Mouse (Mus musculus): ENCODE results near the gene Thg1l. TPM values are rescaled to one million over a fixed set of nuclear protein-coding genes. Genes with fewer than 3 reads are reported as not detected.

Thg1l gene
- 13.5 and 15.6 TPM in 2 replicates for polyA plus RNA-seq (2016; fragmentation: Nextera tagmentation; extraction: Ambion mirVana)

GRCm38 (mm10) chr11:45955127-45955627 is at the start of gene Thg1l:
TSS of gene Thg1l (minus strand) at chr11:45955494.
- peak; percentile 92 for DNase-seq (ENCODE audit: low spot score)
- Histone ChIP-seq H3K9me3 (no peaks in the 10 kb centered on the region), H3K4me3 (peak within 1 kb of the TSS; percentile 71), H3K4me1 (replicated peaks) (peaks cover 5% of the 10 kb centered on the region; the same call in 1 of the 2 replicates), H3K27me3 (ENCODE audit: insufficient read depth, poor library complexity, severe bottlenecking) (no peaks in the 10 kb centered on the region), H3K27ac (peak within 1 kb of the TSS; percentile 89), H3K36me3 (peaks cover 27% of the 10 kb centered on the region)
- under 1% methylated on average over 32 of the region's 32 CpGs for WGBS

GRCm38 (mm10) chr11:45992087-45992486 is 36.8 kb upstream of the Thg1l start:
- H3K27ac ChIP-seq, result no peak overlapping the region
- WGBS, result 48% methylated on average over 13 of the region's 13 CpGs
- H3K27me3 ChIP-seq (ENCODE audit: insufficient read depth, poor library complexity, severe bottlenecking), result peaks cover 8% of the 10 kb centered on the region; the same call in 1 of the 2 replicates
- H3K4me1 ChIP-seq (replicated peaks), result peaks cover 7% of the 10 kb centered on the region
- no peaks in the 10 kb centered on the region for H3K36me3 ChIP-seq
- H3K9me3 ChIP-seq, result no peaks in the 10 kb centered on the region
- no peak for DNase-seq (ENCODE audit: low spot score)
- H3K4me3 ChIP-seq, result peak overlapping the region; percentile 43

GRCm38 (mm10) chr11:45991604-45992003 is 36.3 kb upstream of the Thg1l start:
- Histone ChIP-seq H3K9me3 (no peaks in the 10 kb centered on the region), H3K36me3 (no peaks in the 10 kb centered on the region), H3K27me3 (ENCODE audit: insufficient read depth, poor library complexity, severe bottlenecking) (peaks cover 8% of the 10 kb centered on the region; the same call in 1 of the 2 replicates), H3K4me1 (replicated peaks) (peaks cover 7% of the 10 kb centered on the region), H3K4me3 (peak overlapping the region; percentile 43), H3K27ac (no peak overlapping the region)
- WGBS, result 10% methylated on average over 16 of the region's 16 CpGs
- DNase-seq (ENCODE audit: low spot score), result peak; percentile 23

GRCm38 (mm10) chr11:45980893-45981253 is 25.6 kb upstream of the Thg1l start:
- Histone ChIP-seq H3K27ac (peak overlapping the region; percentile 91), H3K4me1 (replicated peaks) (peaks cover 15% of the 10 kb centered on the region; the same call in 1 of the 2 replicates), H3K9me3 (peaks cover 4% of the 10 kb centered on the region; the same call in 1 of the 2 replicates), H3K27me3 (ENCODE audit: insufficient read depth, poor library complexity, severe bottlenecking) (peaks cover 25% of the 10 kb centered on the region), H3K36me3 (no peaks in the 10 kb centered on the region), H3K4me3 (peak overlapping the region; percentile 62)
- no peak for DNase-seq (ENCODE audit: low spot score)
- WGBS, result 44% methylated on average over 19 of the region's 19 CpGs

GRCm38 (mm10) chr11:45979946-45980892 is 24.9 kb upstream of the Thg1l start, which contains the start of gene Sox30:
TSS of gene Sox30 (plus strand) at chr11:45980310.
- Histone ChIP-seq H3K27ac (peak within 1 kb of the TSS; percentile 91), H3K36me3 (no peaks in the 10 kb centered on the region), H3K9me3 (peaks cover 4% of the 10 kb centered on the region; the same call in 1 of the 2 replicates), H3K4me1 (replicated peaks) (peaks cover 15% of the 10 kb centered on the region; the same call in 1 of the 2 replicates), H3K27me3 (ENCODE audit: insufficient read depth, poor library complexity, severe bottlenecking) (peaks cover 25% of the 10 kb centered on the region), H3K4me3 (peak within 1 kb of the TSS; percentile 62)
- DNase-seq (ENCODE audit: low spot score), result peak; percentile 81
- WGBS, result 9% methylated on average over 113 of the region's 115 CpGs

GRCm38 (mm10) chr11:45976061-45976460 is 20.8 kb upstream of the Thg1l start:
- Histone ChIP-seq H3K36me3 (no peaks in the 10 kb centered on the region), H3K4me1 (replicated peaks) (peaks cover 13% of the 10 kb centered on the region; the same call in 1 of the 2 replicates), H3K27me3 (ENCODE audit: insufficient read depth, poor library complexity, severe bottlenecking) (peaks cover 20% of the 10 kb centered on the region), H3K9me3 (peaks cover 4% of the 10 kb centered on the region; the same call in 1 of the 2 replicates), H3K27ac (no peak overlapping the region), H3K4me3 (no peak overlapping the region)
- no peak for DNase-seq (ENCODE audit: low spot score)
- 85% methylated on average over 3 of the region's 3 CpGs for WGBS

GRCm38 (mm10) chr11:45974466-45974865 is 19.2 kb upstream of the Thg1l start:
- Histone ChIP-seq H3K36me3 (no peaks in the 10 kb centered on the region), H3K27me3 (ENCODE audit: insufficient read depth, poor library complexity, severe bottlenecking) (peaks cover 7% of the 10 kb centered on the region; the same call in 1 of the 2 replicates), H3K4me1 (replicated peaks) (no peaks in the 10 kb centered on the region), H3K9me3 (no peaks in the 10 kb centered on the region), H3K27ac (no peak overlapping the region), H3K4me3 (no peak overlapping the region)
- DNase-seq (ENCODE audit: low spot score), result no peak
- 88% methylated on average over 8 of the region's 8 CpGs for WGBS

- DNase-seq (ENCODE audit: low spot score), result no peak
- H3K27me3 ChIP-seq (ENCODE audit: insufficient read depth, poor library complexity, severe bottlenecking), result no peaks in the 10 kb centered on the region
- H3K4me1 ChIP-seq (replicated peaks), result no peaks in the 10 kb centered on the region
- 90% methylated on average over 5 of the region's 5 CpGs for WGBS
- no peaks in the 10 kb centered on the region for H3K36me3 ChIP-seq
- H3K27ac ChIP-seq, result no peak overlapping the region
- H3K9me3 ChIP-seq, result no peaks in the 10 kb centered on the region
- no peak overlapping the region for H3K4me3 ChIP-seq
Measured at GRCm38 (mm10) chr11:45973635-45974034, 18.3 kb upstream of the Thg1l start.

- H3K27ac ChIP-seq, result no peak overlapping the region
- H3K27me3 ChIP-seq (ENCODE audit: insufficient read depth, poor library complexity, severe bottlenecking), result no peaks in the 10 kb centered on the region
- WGBS, result 87% methylated on average over 3 of the region's 3 CpGs
- DNase-seq (ENCODE audit: low spot score), result no peak
- no peak overlapping the region for H3K4me3 ChIP-seq
- no peaks in the 10 kb centered on the region for H3K36me3 ChIP-seq
- no peaks in the 10 kb centered on the region for H3K4me1 ChIP-seq (replicated peaks)
- no peaks in the 10 kb centered on the region for H3K9me3 ChIP-seq
Measured at GRCm38 (mm10) chr11:45968466-45968865, 13.2 kb upstream of the Thg1l start.

GRCm38 (mm10) chr11:45966896-45967295 is 11.6 kb upstream of the Thg1l start:
- Histone ChIP-seq H3K4me3 (no peak overlapping the region), H3K36me3 (no peaks in the 10 kb centered on the region), H3K9me3 (no peaks in the 10 kb centered on the region), H3K27ac (no peak overlapping the region), H3K4me1 (replicated peaks) (no peaks in the 10 kb centered on the region), H3K27me3 (ENCODE audit: insufficient read depth, poor library complexity, severe bottlenecking) (no peaks in the 10 kb centered on the region)
- DNase-seq (ENCODE audit: low spot score), result no peak
- WGBS, result 87% methylated on average over 4 of the region's 4 CpGs

- DNase-seq (ENCODE audit: low spot score), result no peak
Measured at GRCm38 (mm10) chr11:45960003-45960402, 4.7 kb upstream of the Thg1l start.

GRCm38 (mm10) chr11:45959598-45959997 is 4.3 kb upstream of the Thg1l start:
- no peak for DNase-seq (ENCODE audit: low spot score)
- no peaks in the 10 kb centered on the region for H3K27me3 ChIP-seq (ENCODE audit: insufficient read depth, poor library complexity, severe bottlenecking)
- 0 out of 2 replicates have a peak, but pooled peaks cover 3% of the 10 kb centered on the region for H3K4me1 ChIP-seq (replicated peaks)
- no peak overlapping the region for H3K27ac ChIP-seq
- no peaks in the 10 kb centered on the region for H3K36me3 ChIP-seq
- H3K4me3 ChIP-seq, result no peak overlapping the region
- no peaks in the 10 kb centered on the region for H3K9me3 ChIP-seq
- WGBS, result 76% methylated on average over 3 of the region's 3 CpGs

More at GRCm38 (mm10) chr11:45960003-45960402, 4.7 kb upstream of the Thg1l start:
- no peaks in the 10 kb centered on the region for H3K9me3 ChIP-seq
- 85% methylated on average over 5 of the region's 5 CpGs for WGBS
- H3K4me3 ChIP-seq, result no peak overlapping the region
- H3K4me1 ChIP-seq (replicated peaks), result no peaks in the 10 kb centered on the region
- no peaks in the 10 kb centered on the region for H3K27me3 ChIP-seq (ENCODE audit: insufficient read depth, poor library complexity, severe bottlenecking)
- no peaks in the 10 kb centered on the region for H3K36me3 ChIP-seq
- H3K27ac ChIP-seq, result no peak overlapping the region

- H3K27me3 ChIP-seq (ENCODE audit: insufficient read depth, poor library complexity, severe bottlenecking), result no peaks in the 10 kb centered on the region
- peaks cover 49% of the 10 kb centered on the region for H3K36me3 ChIP-seq
- no peak overlapping the region for H3K4me3 ChIP-seq
- H3K27ac ChIP-seq, result no peak overlapping the region
- peaks cover 17% of the 10 kb centered on the region for H3K4me1 ChIP-seq (replicated peaks)
- no peaks in the 10 kb centered on the region for H3K9me3 ChIP-seq
- DNase-seq (ENCODE audit: low spot score), result no peak
- WGBS, result 90% methylated on average over 2 of the region's 2 CpGs
Measured at GRCm38 (mm10) chr11:45947491-45947890, 7.8 kb downstream of the Thg1l start.
